Mouse (Mus musculus) left cerebral cortex, postnatal 10 days (tissue): ENCODE data around the gene Rasal2. TPM values are rescaled to one million over a fixed set of nuclear protein-coding genes. Genes with fewer than 3 reads are reported as not detected.
A peak's percentile ranks its signal among the peaks of the same experiment; 100 is the strongest.
"Not testable (repeated sequence)": the region's sequence is repeated elsewhere in the genome, so short reads cannot be mapped to it uniquely, and the experiment has no call there.

ENCODE experiments used
- DNase-seq, 2 experiments: peaks; one replicate each; pipeline ENCODE4 v3.0.0; 2021 to 2022; ENCODE audit warnings: low spot score in 2 of 2, mixed read lengths in 1 of 2; ENCODE audit errors: extremely low spot score in 1 of 2
- intact Hi-C: fragments of 180-260 bp; cut with DNase I; formaldehyde crosslinking; loops from one replicate; pipeline ENCODE4 v1.15.1; 2025
- total RNA-seq, 2 experiments: library from RNA; stranded (reverse); gene quantifications; 2 replicates each; pipeline ENCODE4 v1.2.3; 2021

Gene Rasal2
- total RNA-seq, 2 experiments from 2014 or later: 55.1 to 56.2 TPM

- peak in 1 of 2 experiments; percentile 9 for DNase-seq
- intact Hi-C loops: loop anchor here (5.0 to 10.0 kb wide), 3 partner anchors 198 to 556 kb away; partner anchors contain the start of gene Ralgps2
These were observed 131.6 kb downstream of the Rasal2 start for GRCm38 (mm10) chr1:157280781-157281180.

DNA sequence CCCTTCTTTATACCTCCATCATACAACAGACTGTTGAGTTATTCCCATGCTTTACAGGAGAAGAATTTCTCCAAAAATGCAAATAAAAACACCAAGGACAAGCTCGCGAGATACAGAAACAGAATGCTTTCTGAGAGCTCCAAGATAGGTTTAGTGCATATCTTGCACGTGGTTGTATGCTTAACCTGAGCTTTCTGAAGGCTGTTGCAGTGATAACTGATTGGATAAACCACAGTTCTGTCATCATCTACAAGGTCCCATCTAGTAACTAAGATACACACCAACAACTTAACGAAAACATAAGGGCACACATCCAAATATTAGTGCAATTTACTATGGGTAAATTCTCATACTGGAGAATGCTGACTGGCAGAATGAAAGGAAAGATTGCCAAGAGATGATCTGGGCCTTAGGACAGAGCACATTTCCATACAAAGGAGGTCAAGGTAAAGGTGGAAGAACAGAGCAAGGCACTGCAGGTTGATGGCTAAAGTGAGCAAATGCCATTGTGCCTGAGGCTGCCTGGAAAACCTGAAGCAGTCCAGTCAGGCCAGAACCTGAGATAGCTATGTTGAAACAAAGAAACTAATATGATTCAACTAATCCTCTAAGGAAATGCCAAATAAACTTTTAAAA is 136.6 kb downstream of the Rasal2 start:
- intact Hi-C loops: loop anchor here (10.0 kb wide), 1 partner anchor 131 kb away; no protein-coding TSS in a partner anchor
- DNase-seq: no peak

DNA sequence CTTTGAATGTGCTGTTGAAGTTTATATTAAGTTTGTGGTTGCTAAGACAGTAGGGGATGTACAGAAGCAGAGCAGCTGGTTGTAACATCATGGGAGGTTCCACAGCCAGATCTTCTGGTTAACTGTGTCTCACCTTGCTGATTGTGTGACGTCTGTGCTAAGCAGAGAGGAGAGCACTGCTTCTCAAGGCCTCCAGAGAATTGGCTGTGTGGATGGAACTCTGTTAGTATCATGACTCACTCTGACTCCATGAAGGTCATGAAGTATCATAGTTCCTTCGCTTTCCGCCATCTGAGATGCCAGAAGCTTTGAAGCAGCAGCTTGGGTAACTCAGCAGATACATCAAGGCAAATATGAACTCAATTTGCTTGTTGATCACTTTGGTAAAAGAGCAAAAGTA is 144.5 kb downstream of the Rasal2 start:
- intact Hi-C loops: no loop called here
- no peak for DNase-seq

DNA sequence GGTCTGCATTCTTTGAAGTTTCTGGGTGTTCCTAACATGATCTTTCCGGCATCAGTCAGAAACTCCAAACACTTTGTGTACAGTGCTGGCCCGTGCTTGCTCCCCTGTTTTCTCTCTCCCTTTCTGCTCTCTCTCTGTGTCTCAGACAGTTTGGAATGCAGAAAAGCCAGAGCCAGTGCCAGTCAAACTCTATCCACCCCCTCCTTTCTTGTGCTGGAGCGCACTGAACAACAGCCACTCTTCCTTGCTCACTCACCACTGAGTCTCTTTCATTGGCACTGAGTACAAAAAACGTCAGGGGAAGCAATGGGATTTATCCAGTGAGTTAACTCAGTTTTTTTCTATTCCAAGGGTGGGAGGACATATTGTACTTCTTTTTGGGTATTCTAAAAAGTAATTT is 155.8 kb downstream of the Rasal2 start:
- DNase-seq: peak in 1 of 2 experiments; percentile 20
- intact Hi-C loops: no loop called here

DNA sequence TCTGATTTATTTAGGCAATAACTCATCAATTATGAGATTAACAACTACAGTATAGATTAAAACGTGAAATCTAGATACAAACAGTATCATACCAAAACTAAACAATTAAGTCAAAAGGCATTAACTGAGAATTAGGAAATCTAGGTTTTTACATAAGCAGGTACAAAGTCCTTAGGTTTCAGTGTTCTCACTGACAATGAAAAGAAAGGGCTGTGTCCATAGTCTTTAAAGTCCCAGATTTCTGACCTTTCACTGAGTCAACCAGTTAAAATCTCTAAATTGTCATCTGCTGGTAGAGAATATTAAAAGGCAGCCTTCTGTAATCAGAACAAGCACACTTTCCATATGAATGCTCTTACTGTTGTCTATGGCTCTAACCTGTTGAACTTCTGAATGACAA is 156.6 kb downstream of the Rasal2 start:
- intact Hi-C loops: no loop called here
- DNase-seq: no peak

GRCm38 (mm10) chr1:157253600-157254490 is 158.6 kb downstream of the Rasal2 start:
- intact Hi-C loops: no loop called here
- DNase-seq: no peak

- intact Hi-C loops: no loop called here
- no peak for DNase-seq
These were observed 164.3 kb downstream of the Rasal2 start for GRCm38 (mm10) chr1:157248112-157248511.

DNA sequence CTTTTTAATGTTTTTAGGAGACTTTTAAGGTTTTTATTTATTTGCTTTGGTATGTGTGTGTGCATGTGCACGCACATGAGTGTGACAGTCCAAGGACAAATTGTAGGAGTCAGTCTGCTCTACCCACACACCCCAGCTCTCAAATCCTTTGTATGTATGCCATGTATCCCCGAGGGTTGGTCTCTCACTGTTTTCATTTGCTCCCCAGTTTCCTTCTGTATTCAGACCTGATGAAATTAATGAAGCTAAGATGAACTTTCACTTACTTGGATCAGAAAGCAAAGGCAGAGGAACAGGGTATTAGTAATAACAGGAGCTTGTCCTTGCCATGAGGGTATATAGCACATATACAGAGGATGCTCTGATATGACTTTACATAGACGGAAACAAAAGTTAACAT is 165.1 kb downstream of the Rasal2 start:
- DNase-seq: no peak
- intact Hi-C loops: no loop called here

DNA sequence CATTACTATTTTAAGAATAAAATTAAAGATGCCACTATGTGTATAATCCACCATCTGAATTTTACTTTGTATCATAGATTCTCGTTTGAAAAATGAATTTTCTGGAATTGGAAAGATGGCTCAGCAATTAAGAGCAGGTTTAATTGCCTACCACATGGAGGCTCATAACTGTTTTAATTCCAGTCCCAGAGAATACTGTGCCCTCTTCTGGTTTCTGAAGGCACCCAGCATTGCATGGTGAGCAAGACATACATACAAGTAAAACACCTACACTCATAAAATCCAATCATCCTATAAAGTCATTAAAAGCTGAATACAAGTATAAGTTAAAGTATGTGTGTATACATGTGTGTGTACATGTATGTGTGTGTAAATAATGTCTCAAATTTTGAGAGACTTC is 165.6 kb downstream of the Rasal2 start:
- intact Hi-C loops: no loop called here
- no peak for DNase-seq

- no peak for DNase-seq
- intact Hi-C loops: no loop called here
These were observed 168.0 kb downstream of the Rasal2 start for GRCm38 (mm10) chr1:157244453-157244790.

- peak in 1 of 2 experiments; percentile 31 for DNase-seq
- intact Hi-C loops: no loop called here
These were observed 168.6 kb downstream of the Rasal2 start for GRCm38 (mm10) chr1:157243576-157244452.

GRCm38 (mm10) chr1:157239687-157240086 is 172.7 kb downstream of the Rasal2 start:
- intact Hi-C loops: loop anchor here (10.0 kb wide), 1 partner anchor 55 kb away; no protein-coding TSS in a partner anchor
- DNase-seq: no peak

- DNase-seq: not testable (repeated sequence)
- intact Hi-C loops: loop anchor here (10.0 kb wide), 1 partner anchor 52 kb away; no protein-coding TSS in a partner anchor
These were observed 175.6 kb downstream of the Rasal2 start for GRCm38 (mm10) chr1:157236650-157237344.

- intact Hi-C loops: loop anchor here (10.0 kb wide), 1 partner anchor 49 kb away; no protein-coding TSS in a partner anchor
- no peak for DNase-seq
These were observed 178.9 kb downstream of the Rasal2 start for GRCm38 (mm10) chr1:157233451-157233850.

DNA sequence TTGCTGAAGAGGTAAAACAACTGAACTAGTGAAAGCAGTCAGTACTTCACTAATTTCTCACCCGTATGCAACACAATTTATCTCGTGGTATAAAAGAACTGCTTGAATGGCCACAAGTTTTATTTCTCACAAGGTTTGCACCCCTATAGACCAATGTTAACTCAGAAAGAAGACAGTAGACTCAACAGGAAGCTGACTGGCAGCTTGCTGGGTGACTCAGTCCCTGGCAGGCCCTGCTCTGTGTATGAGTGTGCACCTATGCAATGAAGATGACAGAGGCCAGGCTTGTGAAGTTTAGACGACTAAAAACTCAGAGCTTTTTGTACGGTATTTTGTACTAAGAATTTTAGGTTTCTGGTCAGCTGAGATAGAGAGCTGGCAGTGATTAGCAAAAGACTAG is 180.0 kb downstream of the Rasal2 start:
- intact Hi-C loops: loop anchor here (10.0 kb wide), 1 partner anchor 48 kb away; no protein-coding TSS in a partner anchor
- no peak for DNase-seq

GRCm38 (mm10) chr1:157231016-157231415 is 181.4 kb downstream of the Rasal2 start:
- peak; percentile 33 to 36 for DNase-seq

DNA sequence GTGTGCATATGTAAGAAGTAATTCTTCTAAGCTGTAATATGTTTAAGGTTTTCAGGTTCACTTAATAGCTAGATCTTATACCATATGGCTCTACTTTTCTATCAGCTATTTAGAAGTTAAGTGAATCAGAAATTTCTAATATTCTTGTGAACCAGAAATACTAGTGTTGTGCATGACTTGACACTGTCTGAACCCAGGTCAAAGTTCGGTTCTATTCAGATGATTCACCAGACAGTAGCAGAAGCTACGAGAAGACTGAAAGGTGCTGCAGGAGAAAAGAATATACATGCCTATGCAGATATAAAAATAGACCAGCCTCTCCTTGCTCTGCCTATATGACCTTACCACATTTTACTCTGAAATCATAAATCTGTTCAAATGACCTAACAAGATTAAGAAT is 182.0 kb downstream of the Rasal2 start:
- no peak for DNase-seq
- intact Hi-C loops: loop anchor here (10.0 kb wide), 1 partner anchor 46 kb away; no protein-coding TSS in a partner anchor

More at GRCm38 (mm10) chr1:157231016-157231415, 181.4 kb downstream of the Rasal2 start:
- intact Hi-C loops: loop anchor here (10.0 kb wide), 1 partner anchor 46 kb away; no protein-coding TSS in a partner anchor

DNA sequence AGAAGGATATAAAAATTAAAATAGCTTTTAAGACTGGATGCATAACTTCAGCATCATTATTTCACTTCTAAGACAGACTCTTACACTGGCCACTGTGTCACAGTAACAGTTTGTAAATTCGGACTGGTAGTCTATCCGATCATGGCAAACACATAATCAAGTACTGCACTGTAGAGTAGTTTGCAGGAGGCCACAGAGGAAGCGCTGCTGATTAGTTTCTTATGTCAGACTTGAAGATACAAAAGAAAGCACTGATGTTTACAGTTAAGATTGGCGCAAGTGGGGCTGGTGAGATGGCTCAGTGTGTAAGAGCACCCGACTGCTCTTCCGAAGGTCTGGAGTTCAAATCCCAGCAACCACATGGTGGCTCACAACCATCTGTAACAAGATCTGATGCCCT is 187.4 kb downstream of the Rasal2 start:
- DNase-seq: no peak
- intact Hi-C loops: no loop called here
